Mouse (Mus musculus): ENCODE measurements around the gene Pnpla6. TPM values are rescaled to one million over a fixed set of nuclear protein-coding genes. Genes with fewer than 3 reads are reported as not detected.

Pnpla6 gene
- polyA plus RNA-seq (2015; fragmentation: Nextera tagmentation; extraction: Ambion mirVana), result 28.0 and 28.1 TPM in 2 replicates

DNA sequence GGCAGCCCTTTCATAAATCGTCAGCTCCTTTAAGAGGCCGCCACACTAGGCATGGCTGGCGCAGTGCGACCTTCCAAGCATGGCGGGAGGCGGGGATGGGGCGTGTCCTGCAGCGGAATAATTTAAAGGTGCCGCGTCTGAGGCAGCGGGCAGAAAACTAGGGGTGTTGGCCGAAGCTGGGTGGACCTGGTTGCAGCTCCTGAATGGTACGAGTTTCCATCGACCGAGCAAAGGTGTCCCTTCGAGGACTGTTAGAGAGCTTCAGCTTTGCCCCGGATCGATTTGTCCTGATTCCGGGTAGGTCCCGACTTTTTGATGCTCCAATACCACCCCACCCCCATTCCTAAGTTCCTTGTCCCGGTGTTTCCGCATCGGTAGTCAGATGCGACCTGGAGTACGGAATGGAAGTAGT is at the start of gene Pnpla6:
Gene Pnpla6, plus strand, starts transcription at position 125 of the 412 bp plus-strand sequence.
- WGBS, result under 1% methylated on average over 25 of the region's 25 CpGs
- peaks cover 15% of the 10 kb centered on the region for H3K36me3 ChIP-seq
- H3K9ac ChIP-seq (replicated peaks), result peak within 1 kb of the TSS; percentile 50
- H3K4me1 ChIP-seq, result peaks cover 17% of the 10 kb centered on the region
- H3K4me3 ChIP-seq, result peak within 1 kb of the TSS; percentile 61
- peak within 1 kb of the TSS; percentile 85 for H3K4me2 ChIP-seq (replicated peaks)
- peak; percentile 71 for ATAC-seq (replicated peaks)
- no peaks in the 10 kb centered on the region for H3K27me3 ChIP-seq
- H3K27ac ChIP-seq (replicated peaks), result peak within 1 kb of the TSS; percentile 72
- H3K9me3 ChIP-seq, result no peaks in the 10 kb centered on the region

- H3K4me3 ChIP-seq, result peak within 1 kb of the TSS; percentile 44
- 0 out of 2 replicates have a peak, but pooled peaks cover 3% of the 10 kb centered on the region for H3K4me1 ChIP-seq
- no peaks in the 10 kb centered on the region for H3K36me3 ChIP-seq
- peak within 1 kb of the TSS; percentile 61 for H3K27ac ChIP-seq (replicated peaks)
- peak; percentile 89 for ATAC-seq (replicated peaks)
- H3K4me2 ChIP-seq (replicated peaks), result peak within 1 kb of the TSS; percentile 58
- WGBS, result 7% methylated on average over 32 of the region's 32 CpGs
- no peaks in the 10 kb centered on the region for H3K9me3 ChIP-seq
- H3K27me3 ChIP-seq, result no peaks in the 10 kb centered on the region
- peak within 1 kb of the TSS; percentile 42 for H3K9ac ChIP-seq (replicated peaks)
Measured at GRCm38 (mm10) chr8:3467006-3467885, 47.9 kb upstream of the Pnpla6 start, which contains the start of gene Pex11g. Gene Pex11g, minus strand, starts transcription at chr8:3467680.

GRCm38 (mm10) chr8:3467886-3468545 is 47.2 kb upstream of the Pnpla6 start:
- H3K27ac ChIP-seq (replicated peaks), result peak overlapping the region; percentile 61
- 49% methylated on average over 9 of the region's 9 CpGs for WGBS
- peak; percentile 14 for ATAC-seq (replicated peaks)
- peak overlapping the region; percentile 58 for H3K4me2 ChIP-seq (replicated peaks)
- 0 out of 2 replicates have a peak, but pooled peaks cover 3% of the 10 kb centered on the region for H3K4me1 ChIP-seq
- H3K4me3 ChIP-seq, result peak overlapping the region; percentile 44
- peak overlapping the region; percentile 42 for H3K9ac ChIP-seq (replicated peaks)
- no peaks in the 10 kb centered on the region for H3K36me3 ChIP-seq
- no peaks in the 10 kb centered on the region for H3K27me3 ChIP-seq
- H3K9me3 ChIP-seq, result no peaks in the 10 kb centered on the region

- WGBS, result 90% methylated on average over 1 of the region's 1 CpGs
- no peaks in the 10 kb centered on the region for H3K27me3 ChIP-seq
- H3K9me3 ChIP-seq, result no peaks in the 10 kb centered on the region
- no peak overlapping the region for H3K4me2 ChIP-seq (replicated peaks)
- no peak for ATAC-seq (replicated peaks)
- no peaks in the 10 kb centered on the region for H3K36me3 ChIP-seq
- no peak overlapping the region for H3K9ac ChIP-seq (replicated peaks)
- no peak overlapping the region for H3K27ac ChIP-seq (replicated peaks)
- no peak overlapping the region for H3K4me3 ChIP-seq
- 0 out of 2 replicates have a peak, but pooled peaks cover 3% of the 10 kb centered on the region for H3K4me1 ChIP-seq
Measured at GRCm38 (mm10) chr8:3468838-3469237, 46.3 kb upstream of the Pnpla6 start.

DNA sequence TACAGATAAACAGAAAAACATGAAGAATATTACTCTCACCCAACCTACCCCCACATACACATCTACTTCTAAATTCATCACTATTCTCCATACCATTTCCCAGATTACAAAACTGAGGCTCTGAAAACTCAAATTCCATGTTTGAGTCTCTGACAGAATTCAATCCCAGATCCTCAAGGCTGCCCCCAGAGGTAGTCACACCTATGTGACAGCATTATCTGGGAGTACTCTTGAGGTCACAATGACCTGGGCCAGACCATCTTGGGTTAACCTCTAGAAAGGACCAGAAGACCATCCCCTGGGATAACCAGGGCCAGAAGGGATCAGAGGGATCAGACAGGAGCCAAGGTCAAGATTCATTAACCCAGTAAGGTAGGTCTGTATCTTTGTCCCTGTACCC is 44.6 kb upstream of the Pnpla6 start, which contains the start of gene Tex45:
Gene Tex45, plus strand, starts transcription at position 301 of the 400 bp plus-strand sequence.
- ATAC-seq (replicated peaks), result no peak
- Histone ChIP-seq H3K9ac (replicated peaks) (no peak within 1 kb of the TSS), H3K4me1 (0 out of 2 replicates have a peak, but pooled peaks cover 3% of the 10 kb centered on the region), H3K27ac (replicated peaks) (no peak within 1 kb of the TSS), H3K4me2 (replicated peaks) (no peak within 1 kb of the TSS), H3K27me3 (no peaks in the 10 kb centered on the region), H3K36me3 (no peaks in the 10 kb centered on the region), H3K4me3 (no peak within 1 kb of the TSS), H3K9me3 (no peaks in the 10 kb centered on the region)

- Histone ChIP-seq H3K4me3 (peak overlapping the region; percentile 30), H3K4me1 (peaks cover 6% of the 10 kb centered on the region; the same call in 1 of the 2 replicates), H3K27ac (replicated peaks) (no peak overlapping the region), H3K4me2 (replicated peaks) (peak overlapping the region; percentile 41), H3K9ac (replicated peaks) (peak overlapping the region; percentile 35), H3K36me3 (no peaks in the 10 kb centered on the region), H3K9me3 (no peaks in the 10 kb centered on the region), H3K27me3 (no peaks in the 10 kb centered on the region)
- 30% methylated on average over 37 of the region's 37 CpGs for WGBS
- ATAC-seq (replicated peaks), result peak; percentile 41; the same call in 1 of the 2 replicates
Measured at GRCm38 (mm10) chr8:3475715-3476429, 39.3 kb upstream of the Pnpla6 start.

- no peak overlapping the region for H3K9ac ChIP-seq (replicated peaks)
- H3K36me3 ChIP-seq, result no peaks in the 10 kb centered on the region
- 74% methylated on average over 4 of the region's 4 CpGs for WGBS
- no peak overlapping the region for H3K4me3 ChIP-seq
- H3K4me1 ChIP-seq, result peaks cover 6% of the 10 kb centered on the region; the same call in 1 of the 2 replicates
- H3K27ac ChIP-seq (replicated peaks), result no peak overlapping the region
- ATAC-seq (replicated peaks), result no peak
- no peaks in the 10 kb centered on the region for H3K27me3 ChIP-seq
- no peak overlapping the region for H3K4me2 ChIP-seq (replicated peaks)
- no peaks in the 10 kb centered on the region for H3K9me3 ChIP-seq
Measured at GRCm38 (mm10) chr8:3480221-3480785, 34.9 kb upstream of the Pnpla6 start.

- Histone ChIP-seq H3K27me3 (no peaks in the 10 kb centered on the region), H3K4me2 (replicated peaks) (no peak overlapping the region), H3K9me3 (no peaks in the 10 kb centered on the region), H3K27ac (replicated peaks) (no peak overlapping the region), H3K4me3 (no peak overlapping the region), H3K9ac (replicated peaks) (no peak overlapping the region), H3K36me3 (no peaks in the 10 kb centered on the region), H3K4me1 (no peaks in the 10 kb centered on the region)
- ATAC-seq (replicated peaks), result no peak
- WGBS, result 68% methylated on average over 5 of the region's 5 CpGs
Measured at GRCm38 (mm10) chr8:3481605-3482004, 33.6 kb upstream of the Pnpla6 start.

GRCm38 (mm10) chr8:3482240-3482740 is 32.9 kb upstream of the Pnpla6 start:
- Histone ChIP-seq H3K27ac (replicated peaks) (no peak overlapping the region), H3K9me3 (no peaks in the 10 kb centered on the region), H3K4me3 (no peak overlapping the region), H3K4me1 (no peaks in the 10 kb centered on the region), H3K9ac (replicated peaks) (no peak overlapping the region), H3K36me3 (no peaks in the 10 kb centered on the region), H3K27me3 (no peaks in the 10 kb centered on the region), H3K4me2 (replicated peaks) (no peak overlapping the region)
- whole genome bisulfite sequencing, result 90% methylated on average over 22 of the region's 22 CpGs
- no peak for ATAC-seq (replicated peaks)

DNA sequence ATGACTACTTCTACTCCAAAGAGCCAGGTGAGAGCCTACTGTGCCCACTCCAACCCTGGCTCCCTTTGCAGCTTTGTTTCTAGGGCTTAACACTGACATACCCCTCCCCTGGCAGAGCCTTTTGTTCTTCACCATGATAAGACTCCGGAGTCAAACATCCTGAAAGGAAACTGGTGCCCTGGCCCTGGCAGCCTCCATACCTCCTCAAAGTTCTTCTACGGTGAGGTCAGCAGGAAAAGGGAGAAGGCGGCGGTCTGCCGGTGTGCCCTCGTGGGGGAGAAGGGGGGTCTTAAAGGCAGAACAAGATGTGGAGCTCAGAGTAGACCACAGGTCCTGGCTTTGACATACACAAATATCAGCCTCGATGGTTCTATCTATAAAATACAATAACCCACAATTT is 31.6 kb upstream of the Pnpla6 start:
- Histone ChIP-seq H3K9me3 (no peaks in the 10 kb centered on the region), H3K4me3 (no peak overlapping the region), H3K4me2 (replicated peaks) (no peak overlapping the region), H3K27ac (replicated peaks) (no peak overlapping the region), H3K9ac (replicated peaks) (no peak overlapping the region), H3K36me3 (no peaks in the 10 kb centered on the region), H3K27me3 (no peaks in the 10 kb centered on the region), H3K4me1 (no peaks in the 10 kb centered on the region)
- 88% methylated on average over 7 of the region's 7 CpGs for WGBS
- no peak for ATAC-seq (replicated peaks)

- Histone ChIP-seq H3K27me3 (no peaks in the 10 kb centered on the region), H3K4me1 (no peaks in the 10 kb centered on the region), H3K27ac (replicated peaks) (no peak overlapping the region), H3K36me3 (no peaks in the 10 kb centered on the region), H3K9ac (replicated peaks) (no peak overlapping the region), H3K4me2 (replicated peaks) (no peak overlapping the region), H3K9me3 (no peaks in the 10 kb centered on the region), H3K4me3 (no peak overlapping the region)
- WGBS, result 35% methylated on average over 5 of the region's 5 CpGs
- ATAC-seq (replicated peaks), result no peak
Measured at GRCm38 (mm10) chr8:3485192-3485591, 30.0 kb upstream of the Pnpla6 start.

All from forebrain, embryonic 15.5 days (tissue).